Mouse (Mus musculus): ENCODE measurements around the gene Hist2h3c2.
"Not testable (repeated sequence)": the region's sequence is repeated elsewhere in the genome, so short reads cannot be mapped to it uniquely, and the experiment has no call there.

The Hist2h3c2 gene

GRCm38 (mm10) chr3:96234914-96235313, 4.0 kb downstream of the Hist2h3c2 start:
- no peak for DNase-seq

DNA sequence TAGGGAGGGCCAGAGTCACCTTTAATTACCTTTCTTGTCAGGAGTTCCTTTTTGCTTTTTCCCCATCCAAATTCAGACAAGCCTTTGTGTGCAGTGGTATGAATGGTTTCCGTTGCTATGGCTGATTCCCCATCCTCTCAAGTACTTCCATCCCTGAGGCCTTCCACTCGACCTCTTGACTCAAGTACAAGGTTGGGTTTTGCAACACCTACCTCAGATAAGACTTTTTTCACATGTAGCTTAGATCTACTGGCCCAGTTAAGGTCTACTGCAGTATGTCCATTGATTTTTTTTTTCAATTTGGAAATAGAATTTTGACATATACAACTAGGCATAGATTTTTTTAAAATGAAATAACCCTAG, 7.2 kb downstream of the Hist2h3c2 start:
- DNase-seq, result no peak

DNA sequence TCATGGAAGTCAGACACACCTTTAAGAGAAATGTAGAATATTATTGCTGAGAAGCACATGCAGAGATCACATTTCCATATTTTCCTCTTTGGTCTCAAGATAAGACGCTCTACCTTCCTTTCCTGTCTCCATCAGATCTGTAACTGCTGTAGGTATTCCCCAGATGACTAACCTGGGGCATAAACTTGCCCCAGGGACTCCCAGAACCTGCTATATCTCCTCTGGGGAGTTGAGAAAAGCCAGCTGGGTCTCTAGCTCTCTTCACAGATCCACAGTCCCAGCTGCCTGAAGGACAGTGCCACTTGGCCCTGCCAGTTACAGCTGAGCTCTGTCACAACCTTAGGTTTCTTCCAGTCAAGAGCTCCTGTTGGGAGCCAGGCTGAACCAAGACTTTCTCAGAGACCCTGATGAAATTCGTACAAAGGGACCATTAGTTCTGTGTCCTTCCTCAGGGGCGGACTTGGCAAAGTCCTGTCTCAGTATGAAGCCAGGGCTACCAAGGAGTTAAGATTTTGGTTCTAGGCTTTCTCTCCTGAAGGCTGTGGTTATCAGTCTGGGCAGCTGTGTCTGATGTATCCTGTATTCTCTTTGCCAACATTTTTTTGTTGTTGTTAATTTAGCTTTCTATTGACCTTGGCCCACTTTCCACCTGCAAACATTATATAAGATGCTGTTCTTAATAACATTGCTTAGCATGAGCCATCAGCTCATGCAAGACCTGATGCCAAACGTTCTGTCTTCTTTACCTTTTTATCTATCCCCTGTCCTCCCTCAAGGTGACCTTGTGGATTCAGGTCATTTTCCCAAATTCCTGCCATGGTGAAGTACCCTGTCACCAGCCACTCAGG, 7.8 kb downstream of the Hist2h3c2 start:
- DNase-seq, result no peak

GRCm38 (mm10) chr3:96230404-96230803, 8.5 kb downstream of the Hist2h3c2 start:
- no peak for DNase-seq

GRCm38 (mm10) chr3:96228828-96229227, 10.1 kb downstream of the Hist2h3c2 start:
- DNase-seq, result no peak

DNA sequence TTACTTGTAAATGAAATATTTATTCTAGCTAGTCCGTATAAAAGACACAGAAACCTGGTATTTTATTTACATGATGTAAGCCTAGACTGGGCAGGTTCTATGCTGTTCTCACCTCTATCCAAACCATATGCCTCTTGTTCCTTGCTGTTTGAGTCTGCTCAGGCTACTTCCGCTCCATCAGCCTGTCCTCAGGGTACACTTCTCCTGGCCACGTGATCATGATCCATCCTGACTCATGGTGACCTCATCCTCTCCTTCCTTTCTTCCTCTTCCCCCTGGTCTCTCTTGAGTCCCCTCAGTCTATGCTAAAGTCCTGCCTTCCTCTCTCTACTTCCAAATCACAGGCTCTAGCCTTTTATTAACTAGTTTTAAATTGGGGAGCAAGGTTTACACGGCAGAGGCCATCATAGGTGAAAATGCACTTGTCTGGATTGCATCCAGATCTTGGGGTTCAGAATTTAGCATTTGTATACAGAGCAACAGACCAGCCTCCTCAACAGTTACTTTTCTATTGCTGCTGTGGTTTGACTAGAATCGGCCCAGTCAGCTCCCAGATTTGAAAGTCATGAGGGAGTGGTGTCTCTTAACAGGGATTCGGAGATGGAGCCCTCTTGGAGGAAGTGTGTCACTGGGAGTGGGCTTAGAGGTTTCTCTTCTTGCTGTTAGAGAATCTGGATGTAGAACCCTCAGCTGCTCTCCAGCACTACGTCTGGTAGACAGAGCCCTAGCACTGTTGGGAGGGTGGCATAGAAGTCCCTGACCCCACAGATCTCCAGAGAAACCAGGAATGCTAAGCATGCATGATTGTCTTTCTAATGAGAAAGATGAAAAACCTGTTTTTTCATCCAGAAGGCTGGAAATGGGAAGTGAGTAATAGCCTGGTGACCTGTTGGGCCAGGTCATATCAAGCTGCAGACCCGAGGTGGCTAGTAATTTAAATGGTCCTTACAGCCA, 12.0 kb downstream of the Hist2h3c2 start:
- DNase-seq, result no peak

GRCm38 (mm10) chr3:96225421-96225820, 13.5 kb downstream of the Hist2h3c2 start:
- DNase-seq, result no peak

- no peak for DNase-seq
Measured at GRCm38 (mm10) chr3:96222774-96223173, 16.2 kb downstream of the Hist2h3c2 start.

DNA sequence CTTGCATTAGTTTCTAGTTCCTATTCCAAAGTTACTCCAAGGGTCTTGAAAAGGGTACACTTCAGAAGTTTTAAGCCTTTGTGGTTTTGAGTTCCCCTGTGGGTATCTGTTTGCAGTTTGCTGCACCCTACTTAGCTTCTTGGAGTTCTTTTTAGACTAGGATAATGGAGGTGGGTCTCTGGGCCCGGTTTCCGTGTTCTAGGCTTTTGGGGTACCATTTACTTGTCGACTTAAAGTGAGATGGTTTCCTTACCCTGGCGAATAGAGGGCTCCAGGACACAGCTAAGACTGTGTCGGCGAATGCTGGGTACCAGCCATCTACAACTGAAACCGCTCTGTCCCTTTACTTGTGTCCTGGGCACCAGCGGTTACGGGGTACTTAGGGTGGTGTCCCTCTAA, 17.3 kb downstream of the Hist2h3c2 start:
- DNase-seq, result peak; percentile 47 to 52

DNA sequence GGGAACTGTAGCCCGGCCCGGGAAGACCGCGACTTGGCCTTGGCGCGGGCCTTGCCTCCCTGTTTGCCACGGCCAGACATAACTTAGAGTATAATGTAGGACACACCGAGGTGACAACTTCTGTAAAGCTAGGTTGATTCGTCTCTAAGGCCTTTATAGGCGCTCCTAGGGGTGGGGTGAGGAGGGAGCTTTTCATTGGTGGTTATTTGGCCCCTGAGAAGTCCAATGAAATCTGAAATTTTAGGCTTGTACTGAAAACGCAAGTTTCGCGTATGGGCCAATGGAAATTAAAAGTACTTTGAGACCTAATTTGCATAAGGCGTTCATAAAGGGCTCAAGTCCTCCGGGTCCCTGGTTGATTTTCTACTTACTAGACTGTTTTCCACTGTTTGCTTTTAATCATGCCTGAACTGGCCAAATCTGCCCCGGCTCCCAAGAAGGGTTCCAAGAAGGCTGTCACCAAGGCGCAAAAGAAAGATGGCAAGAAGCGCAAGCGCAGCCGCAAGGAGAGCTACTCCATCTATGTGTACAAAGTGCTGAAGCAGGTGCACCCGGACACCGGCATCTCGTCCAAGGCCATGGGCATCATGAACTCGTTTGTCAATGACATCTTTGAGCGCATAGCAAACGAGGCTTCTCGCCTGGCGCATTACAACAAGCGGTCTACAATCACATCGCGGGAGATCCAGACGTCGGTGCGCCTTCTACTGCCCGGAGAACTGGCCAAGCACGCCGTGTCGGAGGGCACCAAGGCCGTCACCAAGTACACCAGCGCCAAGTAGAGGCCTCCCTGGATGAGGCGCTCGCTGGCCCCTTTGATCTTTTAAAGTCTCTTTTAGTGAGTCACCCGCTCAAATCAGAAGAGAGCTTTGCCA, 17.9 kb downstream of the Hist2h3c2 start, which contains the start of the genes Hist2h2ac and Hist2h2be:
Gene Hist2h2ac (minus strand): TSS at position 116 of the 875 bp plus-strand sequence.
Gene Hist2h2be (plus strand): TSS at position 355 of the 875 bp plus-strand sequence.
- DNase-seq, result peak; percentile 84 to 88

GRCm38 (mm10) chr3:96220131-96220764, 18.7 kb downstream of the Hist2h3c2 start:
- not testable (repeated sequence) for DNase-seq

- DNase-seq, result peak; percentile 84 to 85
Measured at GRCm38 (mm10) chr3:96219661-96220130, 19.2 kb downstream of the Hist2h3c2 start, which contains the start of the genes Bola1 and Hist2h2ab. Gene Bola1, minus strand, starts transcription at chr3:96219709. Gene Hist2h2ab, plus strand, starts transcription at chr3:96219865.

- peak; percentile 50 to 52 for DNase-seq
Measured at GRCm38 (mm10) chr3:96219191-96219641, 19.7 kb downstream of the Hist2h3c2 start.

GRCm38 (mm10) chr3:96209242-96209641, 29.7 kb downstream of the Hist2h3c2 start:
- DNase-seq, result no peak

GRCm38 (mm10) chr3:96207819-96208218, 31.1 kb downstream of the Hist2h3c2 start:
- DNase-seq, result no peak

- no peak for DNase-seq
Measured at GRCm38 (mm10) chr3:96199731-96200130, 39.2 kb downstream of the Hist2h3c2 start.

DNA sequence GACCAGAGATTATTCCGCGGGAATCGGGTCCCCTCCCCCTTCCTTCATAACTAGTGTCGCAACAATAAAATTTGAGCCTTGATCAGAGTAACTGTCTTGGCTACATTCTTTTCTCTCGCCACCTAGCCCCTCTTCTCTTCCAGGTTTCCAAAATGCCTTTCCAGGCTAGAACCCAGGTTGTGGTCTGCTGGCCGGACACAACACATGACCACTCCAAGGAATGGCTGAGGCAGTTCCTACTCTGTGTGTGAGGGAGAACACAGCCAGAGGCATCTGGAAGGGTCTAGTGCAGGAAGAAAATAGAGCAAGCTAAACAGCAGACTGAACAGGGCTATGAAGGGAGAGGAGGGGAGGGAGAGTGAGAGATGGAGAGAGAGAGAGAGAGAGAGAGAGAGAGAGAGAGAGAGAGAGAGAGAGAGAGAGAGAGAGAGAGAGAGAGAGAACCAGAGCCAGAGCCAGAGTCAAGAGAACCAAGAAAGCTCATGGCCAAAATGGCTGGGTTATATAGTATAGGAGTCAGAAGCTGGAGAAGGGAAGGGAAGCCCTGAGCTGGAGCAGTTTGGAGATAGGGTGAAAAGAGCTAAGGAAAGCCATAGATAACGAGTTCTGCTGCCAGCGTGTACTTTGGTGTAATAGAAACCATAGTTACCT, 40.2 kb downstream of the Hist2h3c2 start:
- not testable (repeated sequence) for DNase-seq

- DNase-seq, result peak; percentile 22 to 63
Measured at GRCm38 (mm10) chr3:96198181-96198580, 40.7 kb downstream of the Hist2h3c2 start.

GRCm38 (mm10) chr3:96197129-96197749, 41.7 kb downstream of the Hist2h3c2 start:
- peak; percentile 80 to 87 for DNase-seq

GRCm38 (mm10) chr3:96196437-96197128, 42.3 kb downstream of the Hist2h3c2 start:
- DNase-seq, result no peak

Measured in thymus, postnatal 36 days (tissue).